Mouse (Mus musculus): ENCODE measurements around the gene Hmgcl. TPM values are rescaled to one million over a fixed set of nuclear protein-coding genes. Genes with fewer than 3 reads are reported as not detected.

Gene Hmgcl
- polyA plus RNA-seq, 1 experiment: 53.1 TPM

DNA sequence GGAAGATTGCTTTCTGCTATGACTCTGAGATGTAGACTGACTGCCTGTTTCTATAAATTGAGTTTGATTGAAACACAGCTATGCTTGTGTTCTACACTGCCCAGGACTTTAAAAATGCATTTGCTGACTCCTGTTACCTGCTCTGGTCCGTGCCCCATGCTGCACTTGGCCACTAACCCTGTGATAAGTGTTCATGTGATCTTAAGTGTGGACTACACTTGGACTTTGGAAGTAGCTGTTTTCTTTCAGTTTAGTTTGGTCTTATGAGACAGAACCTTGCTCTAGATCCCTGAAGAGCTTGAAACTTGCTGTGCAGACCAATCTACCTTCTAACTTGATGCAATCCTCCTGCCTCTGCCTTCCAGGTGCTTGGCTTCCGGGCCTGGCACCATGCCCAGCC, 21.8 kb upstream of the Hmgcl start:
- WGBS: 95% methylated on average over 2 of the region's 2 CpGs
- H3K27ac ChIP-seq (ENCODE audit: control insufficient read depth, insufficient read depth, low read length): no peak overlapping the region
- no peak for TF ChIP-seq POLR2A (IDR thresholded peaks at IDR 0.05; ENCODE audit: control insufficient read depth, extremely low read depth, insufficient read depth, low read length, poor library complexity)
- no peak for TF ChIP-seq CTCF (IDR thresholded peaks at IDR 0.05; ENCODE audit: borderline replicate concordance, control insufficient read depth, extremely low read depth, insufficient read depth, low read length, poor library complexity)

GRCm38 (mm10) chr4:135925341-135925740, 20.9 kb upstream of the Hmgcl start:
- Histone ChIP-seq H3K27me3 (ENCODE audit: control insufficient read depth, insufficient read depth, low read length) (no peaks in the 10 kb centered on the region), H3K4me1 (replicated peaks; ENCODE audit: control insufficient read depth, insufficient read depth, low read length) (peaks cover 8% of the 10 kb centered on the region), H3K27ac (ENCODE audit: control insufficient read depth, insufficient read depth, low read length) (no peak overlapping the region), H3K4me3 (ENCODE audit: control insufficient read depth, insufficient read depth, low read length) (no peak overlapping the region), H3K36me3 (ENCODE audit: control insufficient read depth, insufficient read depth, low read length) (no peaks in the 10 kb centered on the region)
- 99% methylated on average over 5 of the region's 5 CpGs for WGBS
- TF ChIP-seq CTCF (IDR thresholded peaks at IDR 0.05; ENCODE audit: borderline replicate concordance, control insufficient read depth, extremely low read depth, insufficient read depth, low read length, poor library complexity) (no peak), POLR2A (IDR thresholded peaks at IDR 0.05; ENCODE audit: control insufficient read depth, extremely low read depth, insufficient read depth, low read length, poor library complexity) (no peak)
- no peak for DNase-seq

More for the DNA sequence above, 21.8 kb upstream of the Hmgcl start:
- no peaks in the 10 kb centered on the region for H3K27me3 ChIP-seq (ENCODE audit: control insufficient read depth, insufficient read depth, low read length)
- H3K4me1 ChIP-seq (replicated peaks; ENCODE audit: control insufficient read depth, insufficient read depth, low read length): peaks cover 8% of the 10 kb centered on the region
- DNase-seq: no peak
- no peaks in the 10 kb centered on the region for H3K36me3 ChIP-seq (ENCODE audit: control insufficient read depth, insufficient read depth, low read length)
- no peak overlapping the region for H3K4me3 ChIP-seq (ENCODE audit: control insufficient read depth, insufficient read depth, low read length)

GRCm38 (mm10) chr4:135926195-135926808, 19.9 kb upstream of the Hmgcl start:
- WGBS: 93% methylated on average over 10 of the region's 10 CpGs
- Histone ChIP-seq H3K27ac (ENCODE audit: control insufficient read depth, insufficient read depth, low read length) (no peak overlapping the region), H3K4me1 (replicated peaks; ENCODE audit: control insufficient read depth, insufficient read depth, low read length) (peaks cover 7% of the 10 kb centered on the region), H3K36me3 (ENCODE audit: control insufficient read depth, insufficient read depth, low read length) (no peaks in the 10 kb centered on the region), H3K27me3 (ENCODE audit: control insufficient read depth, insufficient read depth, low read length) (no peaks in the 10 kb centered on the region), H3K4me3 (ENCODE audit: control insufficient read depth, insufficient read depth, low read length) (no peak overlapping the region)
- TF ChIP-seq CTCF (IDR thresholded peaks at IDR 0.05; ENCODE audit: borderline replicate concordance, control insufficient read depth, extremely low read depth, insufficient read depth, low read length, poor library complexity) (no peak), POLR2A (IDR thresholded peaks at IDR 0.05; ENCODE audit: control insufficient read depth, extremely low read depth, insufficient read depth, low read length, poor library complexity) (no peak)
- DNase-seq: no peak

GRCm38 (mm10) chr4:135926861-135927260, 19.4 kb upstream of the Hmgcl start:
- Histone ChIP-seq H3K4me1 (replicated peaks; ENCODE audit: control insufficient read depth, insufficient read depth, low read length) (peaks cover under 1% of the 10 kb centered on the region; the same call in 1 of the 2 replicates), H3K27me3 (ENCODE audit: control insufficient read depth, insufficient read depth, low read length) (no peaks in the 10 kb centered on the region), H3K36me3 (ENCODE audit: control insufficient read depth, insufficient read depth, low read length) (no peaks in the 10 kb centered on the region), H3K27ac (ENCODE audit: control insufficient read depth, insufficient read depth, low read length) (no peak overlapping the region), H3K4me3 (ENCODE audit: control insufficient read depth, insufficient read depth, low read length) (no peak overlapping the region)
- TF ChIP-seq POLR2A (IDR thresholded peaks at IDR 0.05; ENCODE audit: control insufficient read depth, extremely low read depth, insufficient read depth, low read length, poor library complexity) (no peak), CTCF (IDR thresholded peaks at IDR 0.05; ENCODE audit: borderline replicate concordance, control insufficient read depth, extremely low read depth, insufficient read depth, low read length, poor library complexity) (no peak)
- DNase-seq: no peak
- WGBS: 97% methylated on average over 3 of the region's 3 CpGs

- Histone ChIP-seq H3K4me3 (ENCODE audit: control insufficient read depth, insufficient read depth, low read length) (no peak overlapping the region), H3K36me3 (ENCODE audit: control insufficient read depth, insufficient read depth, low read length) (no peaks in the 10 kb centered on the region; the same call in 1 of the 2 replicates), H3K27ac (ENCODE audit: control insufficient read depth, insufficient read depth, low read length) (no peak overlapping the region), H3K4me1 (replicated peaks; ENCODE audit: control insufficient read depth, insufficient read depth, low read length) (no peaks in the 10 kb centered on the region), H3K27me3 (ENCODE audit: control insufficient read depth, insufficient read depth, low read length) (no peaks in the 10 kb centered on the region)
- no peak for DNase-seq
- 97% methylated on average over 9 of the region's 9 CpGs for WGBS
- TF ChIP-seq POLR2A (IDR thresholded peaks at IDR 0.05; ENCODE audit: control insufficient read depth, extremely low read depth, insufficient read depth, low read length, poor library complexity) (no peak), CTCF (IDR thresholded peaks at IDR 0.05; ENCODE audit: borderline replicate concordance, control insufficient read depth, extremely low read depth, insufficient read depth, low read length, poor library complexity) (no peak)
Measured at GRCm38 (mm10) chr4:135928376-135928775, 17.9 kb upstream of the Hmgcl start.

GRCm38 (mm10) chr4:135929405-135929804, 16.8 kb upstream of the Hmgcl start:
- Histone ChIP-seq H3K36me3 (ENCODE audit: control insufficient read depth, insufficient read depth, low read length) (peaks cover 4% of the 10 kb centered on the region; the same call in 1 of the 2 replicates), H3K27me3 (ENCODE audit: control insufficient read depth, insufficient read depth, low read length) (no peaks in the 10 kb centered on the region), H3K4me3 (ENCODE audit: control insufficient read depth, insufficient read depth, low read length) (no peak overlapping the region), H3K4me1 (replicated peaks; ENCODE audit: control insufficient read depth, insufficient read depth, low read length) (no peaks in the 10 kb centered on the region), H3K27ac (ENCODE audit: control insufficient read depth, insufficient read depth, low read length) (no peak overlapping the region)
- DNase-seq: no peak
- 96% methylated on average over 5 of the region's 5 CpGs for WGBS
- TF ChIP-seq CTCF (IDR thresholded peaks at IDR 0.05; ENCODE audit: borderline replicate concordance, control insufficient read depth, extremely low read depth, insufficient read depth, low read length, poor library complexity) (no peak), POLR2A (IDR thresholded peaks at IDR 0.05; ENCODE audit: control insufficient read depth, extremely low read depth, insufficient read depth, low read length, poor library complexity) (no peak)
